Mouse (Mus musculus) heart, postnatal 0 days (tissue): ENCODE measurements at regions not wholly inside any gene's neighbourhood (a gene's known extent, or its start where the extent isn't known, plus 50 kb on each side); places are given as distances from the start of the nearest gene placed in this dataset.
"Not testable (repeated sequence)": the region's sequence is repeated elsewhere in the genome, so short reads cannot be mapped to it uniquely, and the experiment has no call there.

Source experiments
- CTCF ChIP-seq: IDR thresholded peaks from 2 replicates; pipeline ENCODE4 v1.5.1; 2016; ENCODE audit warnings: antibody characterized with exemption, control low read depth, low read depth
- EP300 ChIP-seq: IDR thresholded peaks from 2 replicates; pipeline ENCODE4 v1.6.1; 2016; ENCODE audit warnings: antibody characterized with exemption, low read depth

GRCm38 (mm10) chr6:37747793-37748192 lies 122.8 kb upstream of the Trim24 start:
- TF ChIP-seq CTCF, EP300: not testable (repeated sequence)
